Comparison of ENCODE assay signal across 9 mouse cellular contexts in genomic region chr1:131566056-131566455, GRCm38 (mm10). TPM values are rescaled to one million over a fixed set of nuclear protein-coding genes. Genes with fewer than 3 reads are reported as not detected.
DNase-seq lines count a peak whose midpoint lies in the region; ATAC-seq and TF ChIP-seq lines count a peak whose summit lies in the region.
"Not testable (repeated sequence)": the region's sequence is repeated elsewhere in the genome, so short reads cannot be mapped to it uniquely, and the experiment has no call there.
"Had no signal": no experiment of that assay in that cellular context is flagged by ENCODE, and none has a peak within 500 bp of the region (broad histone marks: within the 10 kb centered on the region; RNA-seq: fewer than 3 reads in every experiment).

No protein-coding gene starts in this region.

- peak; percentile 22 for TF ChIP-seq CTCF in Patski (IDR thresholded peaks at IDR 0.05)

- H3K27ac ChIP-seq in forebrain, embryonic 14.5 days (ENCODE audit: low read depth, low read length); hindbrain, embryonic 13.5 days; liver, embryonic 12.5 days: not testable (repeated sequence)

- DNase-seq in Patski (ENCODE audit: low read depth, low spot score), result not testable (repeated sequence)
- DNase-seq in cerebellum, adult 9-10 months, result peak; percentile 41
- DNase-seq in forebrain, embryonic 14.5 days (ENCODE audit: low spot score), result peak; percentile 58
- peak; percentile 27 for DNase-seq in mesoderm, embryonic 11.5 days (ENCODE audit: low read depth, low spot score)
- DNase-seq in spleen, postnatal 10 days (ENCODE audit: low spot score in 2 of 2), result peak; percentile 20 to 60

- H3K9me3 ChIP-seq in forebrain, embryonic 14.5 days (replicated peaks; ENCODE audit: control insufficient read depth, low read length); hindbrain, embryonic 13.5 days; liver, embryonic 12.5 days (replicated peaks): not testable (repeated sequence)

- H3K4me2 ChIP-seq in forebrain, embryonic 14.5 days (ENCODE audit: low read length); hindbrain, embryonic 13.5 days: not testable (repeated sequence)
- H3K4me2 ChIP-seq in liver, embryonic 12.5 days, result peak overlapping the region; percentile 35

- CTCF ChIA-PET in Patski (lab: Charles Lee), result not testable (repeated sequence)

- not testable (repeated sequence) for H3K27me3 ChIP-seq in Patski; forebrain, embryonic 14.5 days (replicated peaks; ENCODE audit: control insufficient read depth, insufficient read depth, low read length); hindbrain, embryonic 13.5 days; liver, embryonic 12.5 days (replicated peaks)

- not testable (repeated sequence) for H3K4me3 ChIP-seq in forebrain, embryonic 14.5 days (ENCODE audit: low read depth, low read length); hindbrain, embryonic 13.5 days; liver, embryonic 12.5 days

- not testable (repeated sequence) for H3K36me3 ChIP-seq in forebrain, embryonic 14.5 days (ENCODE audit: control insufficient read depth, insufficient read depth, low read length); hindbrain, embryonic 13.5 days; liver, embryonic 12.5 days

- H3K9ac ChIP-seq in forebrain, embryonic 14.5 days (ENCODE audit: low read length); hindbrain, embryonic 13.5 days; liver, embryonic 12.5 days: not testable (repeated sequence)

- not testable (repeated sequence) for ATAC-seq in Patski
- peak; percentile 52; the same call in 1 of the 2 replicates for ATAC-seq in forebrain, embryonic 14.5 days
- ATAC-seq in hindbrain, embryonic 13.5 days (ENCODE audit: low FRiP score), result peak; percentile 61
- ATAC-seq in liver, embryonic 12.5 days, result peak; percentile 67

- WGBS in forebrain, embryonic 14.5 days, result 32% methylated on average over 11 of the region's 11 CpGs
- WGBS in hindbrain, embryonic 13.5 days, result 32% methylated on average over 11 of the region's 11 CpGs
- WGBS in liver, embryonic 12.5 days (ENCODE audit: insufficient replicate concordance), result 19% methylated on average over 11 of the region's 11 CpGs

- in situ Hi-C loops in Patski (cut with MboI; ENCODE audit: low pct_unique_long_range_greater_than_20kb), result not testable (repeated sequence)

- POLR2A ChIA-PET in Patski (lab: Charles Lee), result not testable (repeated sequence)

- not testable (repeated sequence) for H3K4me1 ChIP-seq in forebrain, embryonic 14.5 days (ENCODE audit: control insufficient read depth, insufficient read depth, low read length); hindbrain, embryonic 13.5 days (replicated peaks); liver, embryonic 12.5 days

RNA-seq across cellular contexts. Expression of gene Avpr1b, which starts 33.0 kb away (rescaled TPM):
- polyA plus RNA-seq in Patski (2021), result not detected
- not detected in 2 replicates for polyA plus RNA-seq in forebrain, embryonic 14.5 days (2014; fragmentation: Nextera tagmentation; extraction: Ambion mirVana)
- not detected in 2 replicates for polyA plus RNA-seq in hindbrain, embryonic 13.5 days (2015; fragmentation: Nextera tagmentation; extraction: Ambion mirVana)
- not detected in 2 replicates for polyA plus RNA-seq in liver, embryonic 12.5 days (2016; fragmentation: Nextera tagmentation; extraction: Ambion mirVana)
- polyA plus RNA-seq: heart, embryonic 14.5 days; lung, embryonic 16.5 days had no signal

RNA-seq across cellular contexts. Expression of gene Fam72a, which starts 38.4 kb away (rescaled TPM):
- polyA plus RNA-seq in Patski (2021), result 2.3 TPM
- 2.3 and 2.7 TPM in 2 replicates for polyA plus RNA-seq in forebrain, embryonic 14.5 days (2014; fragmentation: Nextera tagmentation; extraction: Ambion mirVana)
- polyA plus RNA-seq in hindbrain, embryonic 13.5 days (2015; fragmentation: Nextera tagmentation; extraction: Ambion mirVana), result 1.1 and 1.2 TPM in 2 replicates
- 3.4 and 3.7 TPM in 2 replicates for polyA plus RNA-seq in liver, embryonic 12.5 days (2016; fragmentation: Nextera tagmentation; extraction: Ambion mirVana)

RNA-seq across cellular contexts. Expression of gene Srgap2, which starts 38.9 kb away (rescaled TPM):
- 29.4 TPM for polyA plus RNA-seq in Patski (2021)
- polyA plus RNA-seq in forebrain, embryonic 14.5 days (2014; fragmentation: Nextera tagmentation; extraction: Ambion mirVana), result 15.3 and 22.4 TPM in 2 replicates
- 16.8 and 17.7 TPM in 2 replicates for polyA plus RNA-seq in hindbrain, embryonic 13.5 days (2015; fragmentation: Nextera tagmentation; extraction: Ambion mirVana)
- polyA plus RNA-seq in liver, embryonic 12.5 days (2016; fragmentation: Nextera tagmentation; extraction: Ambion mirVana), result 5.8 and 7.8 TPM in 2 replicates
